Mouse (Mus musculus): ENCODE data around the gene AC124108.1.

GRCm38 (mm10) chr1:132165859-132166258, 25.4 kb upstream of the AC124108.1 start:
- TF ChIP-seq CTCF (IDR thresholded peaks at IDR 0.05; ENCODE audit: low read depth) (peak; percentile 65), EP300 (IDR thresholded peaks at IDR 0.05; ENCODE audit: low read depth) (no peak)
